Mouse (Mus musculus) colon, adult 2 months (tissue): Measurements from ENCODE around the gene Fam240b. TPM values are rescaled to one million over a fixed set of nuclear protein-coding genes. Genes with fewer than 3 reads are reported as not detected.

Experiments
- polyA plus RNA-seq: library from polyadenylated mRNA; depleted of rRNA; stranded (reverse); fragments of >200 nt; gene quantifications from 2 replicates; pipeline ENCODE4 v1.2.3, GENCODE M21; 2012; rRNA removed

Fam240b gene
- not detected in 2 replicates for polyA plus RNA-seq

GRCm38 (mm10) chr13:64497692-64498091, at the start of gene Fam240b:
Gene Fam240b, minus strand, starts transcription at chr13:64497792.

GRCm38 (mm10) chr13:64432017-64432995, 65.3 kb downstream of the Fam240b start, which contains the start of gene Cdk20:
Gene Cdk20, plus strand, starts transcription at chr13:64432314.

Other genes starting within 250 kb of the Fam240b start
- 2.4 and 3.4 TPM in 2 replicates for gene Cdc14b, start 222.5 kb downstream of the Fam240b start, polyA plus RNA-seq
- gene Aaed1, start 185.1 kb downstream of the Fam240b start, polyA plus RNA-seq, result 10.8 and 13.6 TPM in 2 replicates
- 47.0 and 67.9 TPM in 2 replicates for gene Ctsl, start 126.9 kb downstream of the Fam240b start, polyA plus RNA-seq
- gene Cdk20, start 65.5 kb downstream of the Fam240b start, polyA plus RNA-seq, result 14.3 and 17.6 TPM in 2 replicates